Mouse (Mus musculus) mouse trophoblast stem cell (cell line): ENCODE data around the gene Gm8453.
"Not testable (repeated sequence)": the region's sequence is repeated elsewhere in the genome, so short reads cannot be mapped to it uniquely, and the experiment has no call there.

Experiments
- in situ Hi-C, 2 experiments: fragments of 300-500 bp; cut with MseI, MboI; formaldehyde crosslinking; loops; 2 replicates in 1 of 2; 3 replicates in 1 of 2; pipeline ENCODE4 v1.15.1; 2025

Gene Gm8453

GRCm38 (mm10) chr7:22229384-22229783 is at the start of gene Gm8453:
TSS of gene Gm8453 (minus strand) at chr7:22229484.
- in situ Hi-C loops = not testable (repeated sequence)

DNA sequence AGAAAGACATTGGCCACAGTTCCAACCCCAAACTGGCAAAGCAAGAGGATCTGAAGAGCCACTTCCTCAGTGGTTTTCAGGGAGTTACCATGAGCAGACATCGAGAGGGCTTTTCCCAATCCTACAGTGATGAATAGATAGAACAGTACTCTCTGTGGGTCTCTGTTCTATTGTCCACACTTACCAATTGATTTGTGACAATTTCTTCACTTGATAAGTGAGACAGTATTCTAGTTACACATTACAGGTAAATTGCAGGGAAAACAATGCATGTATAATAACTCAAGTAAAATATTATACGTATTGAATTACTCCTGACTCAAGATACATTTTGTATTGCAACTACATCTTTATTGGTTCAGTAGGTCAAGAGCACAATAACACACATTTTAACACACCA is 28.1 kb downstream of the Gm8453 start, which contains the start of gene Gm8653:
Gm8653 (minus strand) TSS at position 101 of the 400 bp plus-strand sequence.
- in situ Hi-C loops = not testable (repeated sequence)

GRCm38 (mm10) chr7:22189077-22189476 is 40.2 kb downstream of the Gm8453 start, which contains the start of gene Vmn1r143:
TSS of gene Vmn1r143 (plus strand) at chr7:22189377.
- in situ Hi-C loops = not testable (repeated sequence)
